8 mouse cellular contexts compared by ENCODE assay signal in the genomic region with DNA sequence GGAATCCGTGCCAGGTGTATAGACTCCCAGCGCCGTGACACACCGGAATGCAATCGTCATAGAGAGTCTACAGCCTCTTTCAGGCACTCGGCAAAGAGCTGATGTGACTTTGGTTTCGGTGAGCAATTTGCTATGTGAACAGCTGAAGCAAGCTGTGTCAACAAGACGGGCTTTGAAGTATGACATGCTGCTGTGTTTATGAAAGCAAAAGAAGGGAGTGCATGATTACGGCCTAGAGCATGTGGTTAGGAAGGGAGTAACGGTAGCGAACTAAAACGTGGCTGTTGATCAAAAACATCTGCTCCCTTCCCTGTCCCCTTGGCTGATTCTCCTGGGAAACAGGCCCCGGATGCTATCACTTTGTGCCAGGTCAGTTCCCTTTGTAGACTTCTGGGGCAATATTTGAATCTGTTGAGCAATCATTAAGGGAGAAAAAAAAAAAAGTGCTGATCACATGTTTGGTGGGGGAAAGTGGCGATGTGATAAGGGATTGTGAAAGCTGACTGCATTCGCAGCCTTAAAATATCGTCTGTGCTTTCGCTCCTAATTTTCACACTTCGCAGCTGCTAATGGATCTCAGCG.
DNase-seq lines count a peak whose midpoint lies in the region; ATAC-seq and TF ChIP-seq lines count a peak whose summit lies in the region.

No protein-coding gene starts in this region.

- H3K36me3 ChIP-seq in embryonic facial prominence, embryonic 13.5 days = no peaks in the 10 kb centered on the region
- no peaks in the 10 kb centered on the region for H3K36me3 ChIP-seq in heart, adult 2 months (ENCODE audit: control insufficient read depth, insufficient read depth, low read length)

- no peak for ATAC-seq in embryonic facial prominence, embryonic 13.5 days (ENCODE audit: insufficient number of reproducible peaks, insufficient read depth, low FRiP score, low TSS enrichment, low read depth)

- peak overlapping the region; percentile 48 for H3K4me2 ChIP-seq in embryonic facial prominence, embryonic 13.5 days

- peak overlapping the region; percentile 22 for H3K4me3 ChIP-seq in embryonic facial prominence, embryonic 13.5 days
- no peak overlapping the region for H3K4me3 ChIP-seq in heart, adult 2 months

- H3K27me3 ChIP-seq in embryonic facial prominence, embryonic 13.5 days = no peaks in the 10 kb centered on the region
- H3K27me3 ChIP-seq in heart, adult 2 months (ENCODE audit: control insufficient read depth, insufficient read depth, low read length) = no peaks in the 10 kb centered on the region

- no peak overlapping the region for H3K9ac ChIP-seq in embryonic facial prominence, embryonic 13.5 days
- no peak overlapping the region for H3K9ac ChIP-seq in heart, adult 2 months (ENCODE audit: low read depth, low read length)

- peak; percentile 74 for DNase-seq in 416B (ENCODE audit: low read depth)
- peak; percentile 58 to 69 for DNase-seq in heart, adult 2 months
- peak; percentile 27 for DNase-seq in kidney, adult 11 months
- DNase-seq in left cerebral cortex, postnatal 10 days (ENCODE audit: extremely low spot score in 1 of 2, low spot score in 2 of 2) = peak; percentile 12 to 41
- peak; percentile 62 for DNase-seq in mesoderm, embryonic 11.5 days (ENCODE audit: low read depth, low spot score)
- DNase-seq in skeletal muscle tissue, adult 2 months (ENCODE audit: low read depth, low spot score) = peak; percentile 30
- no peak for DNase-seq in cerebellum, adult 18-20 months

- no peak for TF ChIP-seq POLR2A in heart, adult 2 months (IDR thresholded peaks at IDR 0.05; ENCODE audit: insufficient read depth, low read depth, low read length)

- H3K27ac ChIP-seq in embryonic facial prominence, embryonic 13.5 days = no peak overlapping the region
- no peak overlapping the region for H3K27ac ChIP-seq in heart, adult 2 months

- no peak for TF ChIP-seq EP300 in heart, adult 2 months (IDR thresholded peaks at IDR 0.05; ENCODE audit: insufficient read depth, low read depth, low read length)

- TF ChIP-seq CTCF in heart, adult 2 months (IDR thresholded peaks at IDR 0.05) = no peak

- 28% methylated on average over 19 of the region's 19 CpGs for WGBS in embryonic facial prominence, embryonic 13.5 days
- WGBS in heart, adult 2 months = 48% methylated on average over 19 of the region's 19 CpGs

- H3K4me1 ChIP-seq in embryonic facial prominence, embryonic 13.5 days = peaks cover 10% of the 10 kb centered on the region; the same call in 1 of the 2 replicates
- H3K4me1 ChIP-seq in heart, adult 2 months (ENCODE audit: control insufficient read depth, insufficient read depth, low read length) = no peaks in the 10 kb centered on the region

- H3K79me2 ChIP-seq in heart, adult 2 months (replicated peaks; ENCODE audit: control insufficient read depth, insufficient read depth, low read length) = no peaks in the 10 kb centered on the region

- intact Hi-C loops in heart, adult 2 months (cut with DNase I) = no loop called here
- intact Hi-C loops in left cerebral cortex, postnatal 10 days (cut with DNase I) = no loop called here

- H3K9me3 ChIP-seq in embryonic facial prominence, embryonic 13.5 days = no peaks in the 10 kb centered on the region

Comparison
In these comparisons a context has a peak if more than half of its experiments do, and no peak if none do; other contexts are left out.
1. DNase-seq: peak in 416B (single experiment), heart, adult 2 months (2 of 2), kidney, adult 11 months (single experiment), left cerebral cortex, postnatal 10 days (2 of 2), mesoderm, embryonic 11.5 days (single experiment) and skeletal muscle tissue, adult 2 months (single experiment); none in cerebellum, adult 18-20 months (0 of 2).